Mouse (Mus musculus) liver, embryonic 14.5 days (tissue): ENCODE measurements around the gene Lrrc8b.

Source experiments
- CTCF ChIP-seq: IDR thresholded peaks from 2 replicates; pipeline ENCODE4 v1.5.1; 2016; ENCODE audit warnings: antibody characterized with exemption, low read depth, control low read depth
- EP300 ChIP-seq: IDR thresholded peaks from 2 replicates; pipeline ENCODE4 v1.6.1; 2016; ENCODE audit warnings: antibody characterized with exemption, low read depth

GRCm38 (mm10) chr5:105418364-105418763 lies 2.8 kb downstream of the Lrrc8b start:
- TF ChIP-seq CTCF (no peak), EP300 (no peak)
